Mouse (Mus musculus) kidney, postnatal 0 days (tissue): ENCODE data around the gene Mllt10. TPM values are rescaled to one million over a fixed set of nuclear protein-coding genes. Genes with fewer than 3 reads are reported as not detected.

ENCODE experiments used
- ATAC-seq: fragments of 200-750 bp; cut with Nextera tagmentation; replicated peaks from 2 replicates; pipeline ENCODE4 v1.8.0; 2017; ENCODE audit warnings: low read depth, moderate number of reproducible peaks, moderate TSS enrichment, moderate library complexity; ENCODE audit not compliant: low FRiP score
- DNase-seq: peaks from one replicate; pipeline ENCODE4 v3.0.0-alpha.2; 2016; ENCODE audit warnings: low spot score
- H3K27ac ChIP-seq: fragments of 300-500 bp; sonication (generic); 2 replicates; pipeline ENCODE4 v1.5.1; 2014; ENCODE audit warnings: mild to moderate bottlenecking
- H3K27me3 ChIP-seq: fragments of 300-500 bp; sonication (generic); 2 replicates; pipeline ENCODE4 v1.6.1; 2014; ENCODE audit warnings: low read length, mixed read lengths; ENCODE audit not compliant: insufficient read depth
- H3K36me3 ChIP-seq: fragments of 300-500 bp; sonication (generic); 2 replicates; pipeline ENCODE4 v1.6.1; 2014; ENCODE audit warnings: low read length, mixed read lengths; ENCODE audit not compliant: insufficient read depth
- H3K4me1 ChIP-seq: fragments of 300-500 bp; sonication (generic); replicated peaks from 2 replicates; pipeline ENCODE4 v1.6.1; 2014; ENCODE audit warnings: antibody characterized with exemption, low read length, mixed read lengths; ENCODE audit not compliant: insufficient read depth
- H3K4me2 ChIP-seq: fragments of 300-500 bp; sonication (generic); 2 replicates; pipeline ENCODE4 v1.6.1; 2014; ENCODE audit warnings: mild to moderate bottlenecking, low read length, moderate library complexity, mixed read lengths
- H3K4me3 ChIP-seq: fragments of 300-500 bp; sonication (generic); replicated peaks from 2 replicates; pipeline ENCODE4 v1.5.1; 2014; ENCODE audit warnings: low read depth, low read length
- H3K9ac ChIP-seq: fragments of 300-500 bp; sonication (generic); 2 replicates; pipeline ENCODE4 v1.6.1; 2014; ENCODE audit warnings: low read depth, low read length
- H3K9me3 ChIP-seq: fragments of 300-500 bp; sonication (generic); replicated peaks from 2 replicates; pipeline ENCODE4 v1.6.1; 2016; ENCODE audit warnings: low read length, inconsistent platforms, mixed read lengths
- CTCF ChIP-seq: IDR thresholded peaks from 2 replicates; pipeline ENCODE4 v1.5.1; 2016; ENCODE audit warnings: antibody characterized with exemption, low read depth, mild to moderate bottlenecking, moderate library complexity
- WGBS: fragments of 180-500 bp; shearing (Covaris S2); extraction: QIAGEN DNeasy Blood & Tissue Kit; methylation state at CpG from one replicate; pipeline ENCODE4 v1.1.7; 2014; 5-methylcytosine and 5-hydroxymethylcytosine counted together
- polyA plus RNA-seq: library from polyadenylated mRNA; unstranded; fragments of >200 nt; fragmentation: Nextera tagmentation; extraction: Ambion mirVana; gene quantifications from 2 replicates; pipeline ENCODE4 v1.2.1, GENCODE M21; 2015

Mllt10 gene
- polyA plus RNA-seq, 1 experiment from 2014 or later: 48.9 TPM

DNA sequence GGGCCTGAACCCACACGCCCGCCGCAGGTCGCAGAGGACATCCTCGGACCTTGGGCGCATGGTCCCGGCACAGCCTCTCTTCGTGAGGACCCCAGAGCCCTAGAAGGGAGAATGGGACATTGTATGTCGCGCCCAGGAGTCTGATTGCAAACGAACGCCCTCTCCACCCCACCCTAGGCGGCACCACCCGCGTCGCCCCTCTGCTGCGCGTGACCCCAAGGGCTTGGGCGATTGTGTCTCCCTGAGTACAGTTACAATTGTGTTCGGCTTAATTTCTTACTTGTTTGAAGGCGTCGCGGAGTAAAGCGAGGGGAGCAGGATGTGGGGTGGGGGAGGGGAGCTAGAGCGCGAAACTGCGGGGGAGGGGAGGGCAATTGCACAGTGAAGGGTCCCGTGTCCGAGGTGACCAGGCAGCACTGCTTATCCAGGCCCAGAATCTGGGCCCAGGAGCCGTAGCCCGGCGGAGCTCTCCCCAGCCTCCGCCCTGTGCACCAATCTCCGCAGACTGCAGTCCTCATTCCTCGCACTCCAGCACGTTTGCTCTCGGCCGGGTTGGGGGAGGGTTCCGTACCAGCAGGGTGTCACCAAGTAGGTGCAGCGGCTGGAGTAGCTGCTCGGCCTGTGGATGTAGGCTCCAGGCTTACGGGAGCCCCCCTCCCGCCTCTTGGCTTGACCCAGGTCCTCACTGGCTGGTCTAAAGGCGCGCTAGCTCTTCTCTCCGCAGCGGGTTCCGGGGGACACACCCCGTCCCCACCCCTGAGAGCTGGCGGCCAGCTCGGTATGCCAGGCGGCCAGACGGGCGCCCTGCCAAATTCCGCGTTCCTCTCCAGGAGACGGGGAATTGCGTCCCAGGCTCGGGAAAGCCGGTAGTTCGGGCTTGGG is 26.7 kb upstream of the Mllt10 start:
- Histone ChIP-seq H3K9ac (peak overlapping the region; percentile 84), H3K27me3 (no peaks in the 10 kb centered on the region), H3K4me1 (peaks cover 18% of the 10 kb centered on the region), H3K4me2 (peak overlapping the region; percentile 99), H3K9me3 (no peaks in the 10 kb centered on the region), H3K27ac (peak overlapping the region; percentile 99), H3K36me3 (no peaks in the 10 kb centered on the region), H3K4me3 (peak overlapping the region; percentile 66)
- no peak for TF ChIP-seq CTCF
- DNase-seq (peak; percentile 91), ATAC-seq (peak; percentile 73)
- WGBS: under 1% methylated on average over 61 of the region's 61 CpGs

DNA sequence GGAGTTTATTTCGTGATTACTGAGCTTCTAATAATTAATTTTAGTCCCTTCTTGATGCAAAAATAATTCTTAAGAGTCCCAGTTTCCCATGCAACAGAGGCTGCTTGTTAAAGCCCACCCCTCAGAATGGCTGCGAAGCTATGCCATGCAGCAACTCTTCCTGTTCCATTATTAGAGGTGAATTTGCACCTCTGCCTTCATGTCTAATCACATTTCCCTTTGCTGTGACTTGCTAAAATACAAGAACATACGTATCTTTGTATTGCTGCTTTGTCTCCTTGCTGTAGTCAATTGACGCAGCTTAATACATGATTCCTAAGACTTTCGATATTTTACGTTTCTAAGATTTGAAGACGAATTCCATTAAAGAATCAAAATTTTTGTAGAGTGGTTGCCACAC is 25.4 kb upstream of the Mllt10 start:
- no peak for DNase-seq
- H3K4me1 ChIP-seq: peaks cover 18% of the 10 kb centered on the region

DNA sequence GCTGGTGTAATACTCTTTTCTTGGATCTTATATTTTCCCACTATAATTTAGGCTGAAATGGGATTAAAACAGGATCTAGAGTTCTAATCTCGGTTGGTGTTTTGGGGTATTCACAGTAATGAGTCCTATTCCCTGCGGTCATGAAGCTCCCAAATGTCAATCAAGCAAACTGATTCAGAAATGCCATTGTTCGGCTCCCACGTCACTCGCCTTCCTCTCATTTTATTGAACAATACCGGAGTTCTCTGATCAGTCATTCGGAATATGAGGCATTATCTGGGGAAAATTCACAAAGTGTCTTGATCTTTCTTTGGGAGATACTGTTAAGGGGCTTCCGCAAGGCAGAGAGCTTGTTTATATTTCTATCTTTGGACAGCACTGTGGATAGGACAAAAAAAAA is 24.5 kb upstream of the Mllt10 start:
- Histone ChIP-seq H3K27me3 (no peaks in the 10 kb centered on the region), H3K4me3 (no peak overlapping the region), H3K9me3 (no peaks in the 10 kb centered on the region), H3K9ac (no peak overlapping the region), H3K4me2 (peak overlapping the region; percentile 78), H3K27ac (no peak overlapping the region), H3K4me1 (peaks cover 18% of the 10 kb centered on the region), H3K36me3 (no peaks in the 10 kb centered on the region)
- DNase-seq: no peak
- WGBS: 54% methylated on average over 8 of the region's 8 CpGs
- ATAC-seq: no peak
- no peak for TF ChIP-seq CTCF

More for the DNA sequence above, 25.4 kb upstream of the Mllt10 start:
- ATAC-seq: no peak
- Histone ChIP-seq H3K9me3 (no peaks in the 10 kb centered on the region), H3K36me3 (no peaks in the 10 kb centered on the region), H3K27me3 (no peaks in the 10 kb centered on the region), H3K27ac (no peak overlapping the region), H3K4me3 (no peak overlapping the region), H3K9ac (no peak overlapping the region), H3K4me2 (no peak overlapping the region)
- no peak for TF ChIP-seq CTCF
- 91% methylated on average over 7 of the region's 7 CpGs for WGBS

DNA sequence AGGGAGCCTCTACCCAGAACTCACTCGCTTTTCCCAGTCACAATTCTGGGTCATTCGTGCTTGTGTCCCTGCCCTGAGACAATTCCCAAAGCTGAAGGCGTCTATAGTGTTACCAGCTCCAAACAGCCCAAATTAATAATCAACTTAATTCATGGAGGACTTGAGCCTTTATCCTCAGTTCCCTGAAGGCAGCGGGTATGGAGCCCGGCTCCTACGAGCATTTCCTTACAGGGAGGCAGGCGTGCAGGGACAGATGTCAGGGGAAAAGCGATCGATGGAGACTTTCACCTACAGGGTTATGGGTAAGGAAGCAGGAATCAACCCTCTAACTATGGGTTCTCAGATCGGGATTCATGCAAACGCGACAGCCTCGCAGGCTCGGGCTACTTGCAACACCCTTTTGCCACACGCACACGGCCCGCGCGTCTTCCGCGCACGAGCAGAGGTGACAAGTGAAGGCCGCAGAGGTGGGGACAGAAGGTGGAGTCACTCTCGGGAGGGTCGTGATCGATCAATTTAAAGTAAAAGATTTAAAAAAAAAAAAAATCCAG is 23.7 kb upstream of the Mllt10 start:
- peak overlapping the region; percentile 73 for H3K27ac ChIP-seq
- DNase-seq (peak; percentile 59), ATAC-seq (no peak)
- peak overlapping the region; percentile 35 for H3K4me3 ChIP-seq
- H3K9me3 ChIP-seq: no peaks in the 10 kb centered on the region
- peak overlapping the region; percentile 73 for H3K9ac ChIP-seq
- WGBS: 11% methylated on average over 26 of the region's 26 CpGs
- H3K36me3 ChIP-seq: no peaks in the 10 kb centered on the region
- H3K27me3 ChIP-seq: no peaks in the 10 kb centered on the region
- peak overlapping the region; percentile 78 for H3K4me2 ChIP-seq
- TF ChIP-seq CTCF: no peak
- H3K4me1 ChIP-seq: peaks cover 18% of the 10 kb centered on the region

DNA sequence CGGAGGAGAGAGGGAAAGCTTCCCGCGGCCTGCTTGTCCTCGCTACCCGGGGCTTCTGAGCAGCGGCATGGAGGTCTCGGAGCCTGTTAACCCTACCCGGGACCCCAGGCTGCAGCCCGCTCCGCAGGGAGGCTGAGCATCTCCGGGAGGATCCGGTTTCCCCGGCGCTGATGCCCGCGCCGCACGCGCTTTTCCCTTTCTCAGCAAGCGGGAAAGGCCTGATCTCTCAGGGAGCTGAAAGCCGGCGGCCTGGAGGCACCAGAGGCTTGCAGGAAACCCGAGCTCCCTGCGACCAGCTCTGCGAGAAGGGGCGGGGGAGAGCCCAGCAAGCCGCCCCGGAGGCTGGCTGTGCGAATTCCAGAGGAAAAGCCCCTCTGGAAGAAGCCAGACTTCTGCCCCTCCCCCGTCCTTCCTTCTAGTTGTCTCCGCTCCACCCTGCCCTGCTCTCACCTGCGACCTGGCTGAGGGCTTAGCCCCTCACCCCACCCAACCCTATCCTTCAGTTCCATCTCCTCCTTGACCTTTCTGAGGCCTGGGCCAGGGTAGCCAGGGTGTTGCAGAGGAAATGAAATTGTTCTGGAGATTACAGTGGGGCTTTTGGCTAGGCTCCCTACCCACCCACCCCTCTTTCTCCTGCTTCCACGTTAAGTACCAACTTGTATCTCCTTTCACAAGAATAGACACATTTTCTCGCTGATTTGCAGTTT is 23.1 kb upstream of the Mllt10 start:
- DNase-seq (peak; percentile 90), ATAC-seq (peak; percentile 9)
- H3K9me3 ChIP-seq: no peaks in the 10 kb centered on the region
- peaks cover 18% of the 10 kb centered on the region for H3K4me1 ChIP-seq
- H3K4me3 ChIP-seq: peak overlapping the region; percentile 35
- H3K9ac ChIP-seq: peak overlapping the region; percentile 73
- 5% methylated on average over 32 of the region's 34 CpGs for WGBS
- TF ChIP-seq CTCF: no peak
- H3K4me2 ChIP-seq: peak overlapping the region; percentile 78
- no peaks in the 10 kb centered on the region for H3K36me3 ChIP-seq
- H3K27ac ChIP-seq: peak overlapping the region; percentile 73
- H3K27me3 ChIP-seq: no peaks in the 10 kb centered on the region

DNA sequence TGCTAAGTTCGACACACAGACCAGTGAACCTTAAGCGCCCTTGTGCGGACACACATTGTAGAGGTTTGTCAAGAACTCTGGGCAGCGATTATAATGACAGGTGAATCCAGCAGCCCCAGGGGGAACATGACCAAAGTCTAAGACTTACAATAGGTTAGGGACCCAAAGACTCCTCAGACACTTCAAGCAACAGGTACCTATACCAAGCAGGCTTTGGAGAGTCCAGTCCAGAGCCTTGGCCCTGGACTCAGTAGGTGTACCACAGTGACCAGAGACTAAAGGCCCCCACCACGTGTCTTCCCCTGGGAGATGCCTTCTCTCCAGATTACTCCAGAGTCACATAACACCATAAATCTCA is 22.5 kb upstream of the Mllt10 start:
- ATAC-seq (no peak), DNase-seq (peak; percentile 33)
- Histone ChIP-seq H3K4me2 (peak overlapping the region; percentile 78; the same call in 1 of the 2 replicates), H3K9me3 (no peaks in the 10 kb centered on the region), H3K9ac (no peak overlapping the region), H3K27me3 (no peaks in the 10 kb centered on the region), H3K4me3 (no peak overlapping the region; the same call in 1 of the 2 replicates), H3K4me1 (peaks cover 18% of the 10 kb centered on the region), H3K27ac (peak overlapping the region; percentile 73), H3K36me3 (no peaks in the 10 kb centered on the region)
- 40% methylated on average over 5 of the region's 5 CpGs for WGBS
- TF ChIP-seq CTCF: no peak
